Mouse (Mus musculus) E14TG2a.4 (cell line): ENCODE data around the gene Kcna7.

Experiments
- H3K27me3 ChIP-seq: 2 replicates; pipeline ENCODE4 v1.6.1; 2014; ENCODE audit warnings: low read length, control low read depth; ENCODE audit not compliant: insufficient read depth
- H3K36me3 ChIP-seq: 2 replicates; pipeline ENCODE4 v1.6.1; 2014; ENCODE audit warnings: low read length, control low read depth; ENCODE audit not compliant: insufficient read depth
- H3K4me1 ChIP-seq: replicated peaks from 2 replicates; pipeline ENCODE4 v1.6.1; 2014; ENCODE audit warnings: low read depth, low read length, control low read depth
- H3K4me3 ChIP-seq: replicated peaks from 2 replicates; pipeline ENCODE4 v1.5.1; 2014; ENCODE audit warnings: mild to moderate bottlenecking, low read length
- H3K9me3 ChIP-seq: 2 replicates; pipeline ENCODE4 v1.6.1; 2014; ENCODE audit warnings: low read length, control low read depth
- CTCF ChIP-seq: conservative IDR thresholded peaks from 2 replicates; pipeline ENCODE4 v1.5.1; 2014; ENCODE audit warnings: low read length
- NANOG ChIP-seq: IDR thresholded peaks from 2 replicates; pipeline ENCODE4 v1.6.1; 2014; ENCODE audit warnings: borderline replicate concordance, low read length, mixed read lengths
- POU5F1 ChIP-seq: IDR thresholded peaks from 2 replicates; pipeline ENCODE4 v1.6.1; 2014; ENCODE audit warnings: low read length, borderline replicate concordance

Gene Kcna7

GRCm38 (mm10) chr7:45456721-45457203 is 51.3 kb downstream of the Kcna7 start:
- Histone ChIP-seq H3K4me1 (peaks cover 53% of the 10 kb centered on the region), H3K9me3 (no peaks in the 10 kb centered on the region), H3K4me3 (peak overlapping the region; percentile 96), H3K27me3 (no peaks in the 10 kb centered on the region), H3K36me3 (peaks cover 80% of the 10 kb centered on the region)
- TF ChIP-seq POU5F1 (no peak), NANOG (no peak), CTCF (no peak)

GRCm38 (mm10) chr7:45457204-45458060 is 52.0 kb downstream of the Kcna7 start:
- peaks cover 53% of the 10 kb centered on the region for H3K4me1 ChIP-seq
- H3K36me3 ChIP-seq = peaks cover 78% of the 10 kb centered on the region
- H3K9me3 ChIP-seq = no peaks in the 10 kb centered on the region
- no peaks in the 10 kb centered on the region for H3K27me3 ChIP-seq
- H3K4me3 ChIP-seq = peak overlapping the region; percentile 96
- TF ChIP-seq POU5F1 (no peak), NANOG (no peak), CTCF (no peak)

DNA sequence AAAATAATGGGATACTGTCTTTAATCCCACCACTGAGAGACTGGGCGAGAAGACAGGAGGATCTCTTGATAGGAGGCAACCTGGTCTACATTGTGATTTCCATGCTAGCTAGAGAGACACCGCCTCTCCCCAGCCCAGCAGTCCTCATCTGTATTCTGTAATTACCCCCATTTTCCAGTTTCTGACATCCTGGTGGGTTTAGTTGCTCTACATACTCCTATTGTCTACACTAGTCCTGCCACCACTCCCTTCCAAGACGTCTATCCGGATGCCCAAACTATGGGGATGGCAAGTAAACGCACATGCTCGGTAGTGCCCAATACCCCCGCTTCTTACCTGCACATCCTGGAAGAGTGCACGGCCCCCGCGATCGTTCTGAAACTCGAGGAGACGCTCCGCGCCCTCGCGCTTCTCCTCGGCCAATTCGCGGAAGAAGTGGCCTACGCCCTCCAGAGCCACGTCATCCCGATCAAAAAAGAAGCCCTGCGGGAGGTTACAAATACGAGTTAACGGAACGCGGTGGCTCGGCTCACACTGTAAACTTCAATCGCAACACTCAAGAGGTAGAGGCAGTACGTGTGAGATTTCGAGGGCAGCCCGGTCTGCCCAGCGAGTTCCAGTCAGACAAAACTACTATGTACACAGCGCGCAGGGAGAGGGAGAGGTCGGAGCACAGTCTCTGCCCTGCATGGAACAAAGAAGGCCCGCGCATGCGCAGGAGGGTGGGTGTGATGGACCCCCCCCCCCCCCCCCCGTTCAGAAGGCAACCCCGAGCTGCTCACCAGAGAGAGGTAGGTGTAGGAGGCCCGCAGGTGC is 53.5 kb downstream of the Kcna7 start:
- peaks cover 81% of the 10 kb centered on the region for H3K36me3 ChIP-seq
- no peak for TF ChIP-seq POU5F1
- TF ChIP-seq CTCF = no peak
- TF ChIP-seq NANOG = no peak
- no peaks in the 10 kb centered on the region for H3K27me3 ChIP-seq
- H3K4me3 ChIP-seq = peak overlapping the region; percentile 96
- peaks cover 67% of the 10 kb centered on the region for H3K4me1 ChIP-seq
- no peaks in the 10 kb centered on the region for H3K9me3 ChIP-seq
